Mouse (Mus musculus) hindbrain, embryonic 10.5 days (tissue): ENCODE data around the gene Meis3. TPM values are rescaled to one million over a fixed set of nuclear protein-coding genes. Genes with fewer than 3 reads are reported as not detected.

Experiments used
- DNase-seq: peaks from one replicate; pipeline ENCODE4 v3.0.0-alpha.2; 2017; ENCODE audit warnings: low spot score
- H3K27ac ChIP-seq: fragments of 300-500 bp; sonication (generic); 2 replicates; pipeline ENCODE4 v1.5.1; 2016; ENCODE audit warnings: mild to moderate bottlenecking, moderate library complexity
- H3K27me3 ChIP-seq: fragments of 300-500 bp; sonication (generic); 2 replicates; pipeline ENCODE4 v1.6.1; 2016; ENCODE audit warnings: mild to moderate bottlenecking; ENCODE audit not compliant: poor library complexity, insufficient read depth, severe bottlenecking
- H3K36me3 ChIP-seq: fragments of 300-500 bp; sonication (generic); 2 replicates; pipeline ENCODE4 v1.6.1; 2016; ENCODE audit warnings: mild to moderate bottlenecking, moderate library complexity
- H3K4me1 ChIP-seq: fragments of 300-500 bp; sonication (generic); replicated peaks from 2 replicates; pipeline ENCODE4 v1.6.1; 2016; ENCODE audit warnings: mild to moderate bottlenecking
- H3K4me3 ChIP-seq: fragments of 300-500 bp; sonication (generic); 2 replicates; pipeline ENCODE4 v1.5.1; 2016; ENCODE audit warnings: mild to moderate bottlenecking, moderate library complexity
- H3K9me3 ChIP-seq: fragments of 300-500 bp; sonication (generic); 2 replicates; pipeline ENCODE4 v1.6.1; 2016; ENCODE audit warnings: mild to moderate bottlenecking, moderate library complexity
- WGBS: fragments of 180-500 bp; shearing (Covaris S2); methylation state at CpG from one replicate; pipeline ENCODE4 v1.1.7; 2016; 5-methylcytosine and 5-hydroxymethylcytosine counted together
- polyA plus RNA-seq: library from polyadenylated mRNA; unstranded; fragments of >200 nt; fragmentation: Nextera tagmentation; extraction: Ambion mirVana; gene quantifications from 2 replicates; pipeline ENCODE4 v1.2.1, GENCODE M21; 2016

Gene Meis3
- polyA plus RNA-seq, 1 experiment from 2014 or later, result 173 TPM

DNA sequence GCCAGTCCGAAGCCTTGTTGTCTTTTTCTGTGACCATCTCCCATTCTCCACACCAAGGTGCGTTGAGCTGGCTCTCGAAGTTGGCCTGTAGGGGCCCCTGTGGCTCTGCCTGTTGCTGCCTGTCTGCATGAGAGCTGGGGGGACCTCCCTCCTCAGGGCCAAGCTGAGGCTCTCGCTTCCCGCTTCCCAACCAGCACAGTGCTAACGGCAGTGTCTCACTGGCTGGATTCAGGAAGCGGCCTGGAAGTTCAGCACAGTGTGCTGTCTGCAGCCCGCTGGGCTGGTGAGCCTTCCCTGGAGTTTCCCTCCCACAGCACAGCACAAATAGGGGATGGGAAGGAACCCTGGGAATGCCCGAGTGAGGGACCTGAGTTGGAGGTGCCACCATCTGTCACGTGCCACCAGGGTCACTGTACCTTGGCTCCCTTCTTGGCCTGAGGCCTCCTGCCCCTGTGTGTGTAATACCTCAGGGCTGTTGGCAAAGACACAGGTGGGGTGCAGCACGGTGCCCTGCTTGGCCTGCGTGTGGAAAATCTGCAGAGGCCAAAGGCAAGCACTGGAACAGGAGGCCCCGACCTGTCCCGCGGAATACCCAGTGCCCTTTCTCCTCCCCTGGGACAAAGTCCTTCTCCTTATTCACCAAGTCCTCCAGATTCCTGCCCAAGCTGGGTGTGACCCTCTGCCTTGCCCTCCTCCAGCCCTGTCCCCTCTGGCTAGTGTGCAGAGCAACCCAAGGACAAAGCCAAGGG lies 28.0 kb downstream of the Meis3 start:
- Histone ChIP-seq H3K36me3 (peaks cover 100% of the 10 kb centered on the region), H3K27me3 (no peaks in the 10 kb centered on the region), H3K27ac (no peak overlapping the region), H3K4me3 (no peak overlapping the region), H3K4me1 (no peaks in the 10 kb centered on the region), H3K9me3 (no peaks in the 10 kb centered on the region)
- WGBS, result 86% methylated on average over 15 of the region's 15 CpGs
- no peak for DNase-seq

GRCm38 (mm10) chr7:16203505-16203903 lies 28.6 kb downstream of the Meis3 start:
- WGBS, result 93% methylated on average over 13 of the region's 13 CpGs
- Histone ChIP-seq H3K27me3 (no peaks in the 10 kb centered on the region), H3K27ac (no peak overlapping the region)

DNA sequence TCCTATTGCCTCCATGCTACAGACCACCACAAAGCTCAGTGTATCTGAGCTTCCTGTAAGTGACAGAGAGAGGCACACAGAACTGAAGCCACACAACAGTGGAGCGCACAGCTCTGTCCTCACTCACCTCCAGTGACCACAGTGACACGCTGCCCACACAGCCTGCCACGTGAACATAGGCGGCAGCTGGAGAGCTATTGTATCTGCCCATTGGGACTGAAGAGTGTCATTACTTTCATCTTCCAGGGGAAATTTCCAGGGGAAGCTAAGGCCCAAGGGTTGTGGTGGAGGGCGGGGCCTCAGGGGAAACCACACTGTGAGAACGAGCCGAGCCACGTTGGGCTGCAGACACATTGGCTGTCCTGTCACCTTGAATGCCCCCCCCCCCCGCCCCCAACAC lies 29.9 kb downstream of the Meis3 start:
- 87% methylated on average over 9 of the region's 9 CpGs for WGBS
- no peaks in the 10 kb centered on the region for H3K4me1 ChIP-seq
- H3K4me3 ChIP-seq, result no peak overlapping the region
- no peaks in the 10 kb centered on the region for H3K27me3 ChIP-seq
- H3K27ac ChIP-seq, result no peak overlapping the region
- no peaks in the 10 kb centered on the region for H3K9me3 ChIP-seq
- DNase-seq, result no peak
- peaks cover 100% of the 10 kb centered on the region for H3K36me3 ChIP-seq

More at GRCm38 (mm10) chr7:16203505-16203903, 28.6 kb downstream of the Meis3 start:
- Histone ChIP-seq H3K4me3 (no peak overlapping the region), H3K4me1 (no peaks in the 10 kb centered on the region), H3K9me3 (no peaks in the 10 kb centered on the region), H3K36me3 (peaks cover 100% of the 10 kb centered on the region)
- DNase-seq, result no peak

- H3K27me3 ChIP-seq, result no peaks in the 10 kb centered on the region
- H3K27ac ChIP-seq, result no peak overlapping the region
- peaks cover 100% of the 10 kb centered on the region for H3K36me3 ChIP-seq
- H3K9me3 ChIP-seq, result no peaks in the 10 kb centered on the region
- whole genome bisulfite sequencing, result 84% methylated on average over 7 of the region's 7 CpGs
- no peak overlapping the region for H3K4me3 ChIP-seq
- DNase-seq, result no peak
- no peaks in the 10 kb centered on the region for H3K4me1 ChIP-seq
Measured at GRCm38 (mm10) chr7:16207076-16207475, 32.2 kb downstream of the Meis3 start.

DNA sequence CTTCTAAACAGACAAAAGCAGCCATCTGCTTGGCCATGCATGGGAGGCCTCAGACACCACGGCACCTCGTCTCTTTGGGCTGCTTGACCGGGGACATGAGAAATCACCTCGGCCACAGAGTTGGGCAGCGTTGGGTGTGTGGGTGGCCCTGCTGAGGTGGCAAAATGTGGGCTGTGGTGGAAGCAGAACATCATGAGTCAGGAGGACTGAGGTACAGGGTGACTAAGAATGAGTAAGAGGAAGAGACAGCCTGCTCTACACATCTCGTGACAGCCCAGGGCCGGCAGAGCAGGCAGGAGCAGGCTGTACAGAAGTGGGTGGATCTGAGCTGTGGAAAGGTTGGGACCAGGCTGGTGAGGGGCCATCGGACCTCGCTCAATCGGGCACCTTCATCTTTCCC lies 32.6 kb downstream of the Meis3 start:
- Histone ChIP-seq H3K4me1 (no peaks in the 10 kb centered on the region), H3K4me3 (no peak overlapping the region), H3K27me3 (no peaks in the 10 kb centered on the region), H3K27ac (no peak overlapping the region), H3K9me3 (no peaks in the 10 kb centered on the region), H3K36me3 (peaks cover 98% of the 10 kb centered on the region)
- no peak for DNase-seq
- 93% methylated on average over 10 of the region's 10 CpGs for WGBS

- Histone ChIP-seq H3K4me1 (no peaks in the 10 kb centered on the region), H3K27ac (no peak overlapping the region), H3K27me3 (no peaks in the 10 kb centered on the region), H3K4me3 (no peak overlapping the region), H3K9me3 (no peaks in the 10 kb centered on the region), H3K36me3 (peaks cover 98% of the 10 kb centered on the region)
- DNase-seq, result no peak
- WGBS, result 91% methylated on average over 21 of the region's 21 CpGs
Measured at GRCm38 (mm10) chr7:16208781-16209665, 34.1 kb downstream of the Meis3 start.

GRCm38 (mm10) chr7:16210862-16211365 lies 36.0 kb downstream of the Meis3 start:
- Histone ChIP-seq H3K9me3 (no peaks in the 10 kb centered on the region), H3K4me3 (no peak overlapping the region), H3K27me3 (no peaks in the 10 kb centered on the region), H3K4me1 (no peaks in the 10 kb centered on the region), H3K36me3 (peaks cover 98% of the 10 kb centered on the region), H3K27ac (no peak overlapping the region)
- peak; percentile 15 for DNase-seq
- WGBS, result 82% methylated on average over 12 of the region's 12 CpGs

GRCm38 (mm10) chr7:16213196-16213595 lies 38.3 kb downstream of the Meis3 start:
- H3K9me3 ChIP-seq, result no peaks in the 10 kb centered on the region
- 98% methylated on average over 6 of the region's 6 CpGs for WGBS
- no peaks in the 10 kb centered on the region for H3K4me1 ChIP-seq
- H3K4me3 ChIP-seq, result no peak overlapping the region
- no peak for DNase-seq
- H3K27me3 ChIP-seq, result no peaks in the 10 kb centered on the region
- H3K36me3 ChIP-seq, result peaks cover 98% of the 10 kb centered on the region
- H3K27ac ChIP-seq, result no peak overlapping the region

GRCm38 (mm10) chr7:16213986-16214385 lies 39.1 kb downstream of the Meis3 start:
- Histone ChIP-seq H3K4me1 (no peaks in the 10 kb centered on the region), H3K36me3 (peaks cover 96% of the 10 kb centered on the region), H3K27me3 (no peaks in the 10 kb centered on the region), H3K9me3 (no peaks in the 10 kb centered on the region), H3K4me3 (no peak overlapping the region), H3K27ac (no peak overlapping the region)
- 93% methylated on average over 9 of the region's 9 CpGs for WGBS
- DNase-seq, result no peak

GRCm38 (mm10) chr7:16221582-16222272 lies 46.8 kb downstream of the Meis3 start, which contains the start of gene Dhx34:
TSS of gene Dhx34 (minus strand) at chr7:16222037.
- peak; percentile 97 for DNase-seq
- Histone ChIP-seq H3K4me1 (peaks cover 15% of the 10 kb centered on the region), H3K4me3 (peak within 1 kb of the TSS; percentile 80), H3K27me3 (no peaks in the 10 kb centered on the region; the same call in 1 of the 2 replicates), H3K27ac (peak within 1 kb of the TSS; percentile 95), H3K36me3 (peaks cover 21% of the 10 kb centered on the region), H3K9me3 (no peaks in the 10 kb centered on the region)
- 2% methylated on average over 34 of the region's 34 CpGs for WGBS

DNA sequence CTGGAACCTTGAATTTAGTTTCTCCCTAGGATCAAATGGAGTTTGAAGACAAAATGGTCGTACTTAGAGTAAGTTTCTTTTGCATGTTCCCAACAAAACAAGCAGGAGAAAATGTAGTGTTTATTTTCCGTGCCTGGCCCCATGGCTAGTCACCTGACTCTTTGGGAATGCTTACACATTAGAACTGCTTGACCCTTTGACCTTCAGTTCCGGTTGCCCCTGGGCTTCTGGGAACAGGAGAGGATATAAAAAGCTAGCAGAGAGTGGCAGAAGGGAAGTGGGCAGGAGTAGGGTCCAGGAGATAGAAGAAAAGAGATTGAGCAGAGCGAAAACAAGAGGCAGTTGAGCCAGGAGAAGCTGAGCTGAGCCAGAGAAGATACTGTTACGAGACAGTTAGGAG lies 55.0 kb downstream of the Meis3 start:
- no peaks in the 10 kb centered on the region; the same call in 1 of the 2 replicates for H3K27me3 ChIP-seq
- peaks cover 8% of the 10 kb centered on the region for H3K4me1 ChIP-seq
- no peak overlapping the region for H3K4me3 ChIP-seq
- DNase-seq, result peak; percentile 54
- H3K36me3 ChIP-seq, result no peaks in the 10 kb centered on the region
- H3K27ac ChIP-seq, result no peak overlapping the region
- H3K9me3 ChIP-seq, result peaks cover 23% of the 10 kb centered on the region
- 51% methylated on average over 5 of the region's 5 CpGs for WGBS
